Mouse (Mus musculus) liver, embryonic 14.5 days (tissue): ENCODE measurements around the gene Zfp808. TPM values are rescaled to one million over a fixed set of nuclear protein-coding genes. Genes with fewer than 3 reads are reported as not detected.
A peak's percentile ranks its signal among the peaks of the same experiment; 100 is the strongest.
"Not testable (repeated sequence)": the region's sequence is repeated elsewhere in the genome, so short reads cannot be mapped to it uniquely, and the experiment has no call there.

Experiments
- ATAC-seq: fragments of 200-750 bp; cut with Nextera tagmentation; 2 replicates; pipeline ENCODE4 v1.8.0; 2017; ENCODE audit warnings: moderate number of reproducible peaks, mild to moderate bottlenecking, moderate library complexity; ENCODE audit not compliant: insufficient read depth
- DNase-seq, 3 experiments: peaks; one replicate each; pipeline ENCODE4 v3.0.0-alpha.2; 2012 to 2013; ENCODE audit warnings: low read depth in 3 of 3, low spot score in 3 of 3
- H3K27ac ChIP-seq: fragments of 300-500 bp; sonication (generic); 2 replicates; pipeline ENCODE4 v1.5.1; 2014; ENCODE audit warnings: moderate library complexity, mild to moderate bottlenecking, control low read depth, inconsistent platforms
- H3K27me3 ChIP-seq: fragments of 300-500 bp; sonication (generic); 2 replicates; pipeline ENCODE4 v1.6.1; 2014; ENCODE audit warnings: mild to moderate bottlenecking, low read length, moderate library complexity; ENCODE audit not compliant: control insufficient read depth, insufficient read depth
- H3K36me3 ChIP-seq: fragments of 300-500 bp; sonication (generic); replicated peaks from 2 replicates; pipeline ENCODE4 v1.6.1; 2014; ENCODE audit warnings: low read depth; ENCODE audit not compliant: control insufficient read depth, insufficient read depth
- H3K4me1 ChIP-seq, 2 experiments: fragments of 200-500 bp in 1 of 2; fragments of 300-500 bp in 1 of 2; sonication (generic) in 1 of 2; replicated peaks; 2 replicates each; pipeline ENCODE4 v1.6.1; 2012 to 2014; ENCODE audit warnings: antibody characterized with exemption in 1 of 2, inconsistent platforms in 1 of 2, low read length in 1 of 2; ENCODE audit not compliant: control insufficient read depth in 2 of 2, insufficient read depth in 2 of 2
- H3K4me2 ChIP-seq: fragments of 300-500 bp; sonication (generic); 2 replicates; pipeline ENCODE4 v1.6.1; 2014; ENCODE audit warnings: low read depth, mild to moderate bottlenecking, control low read depth, moderate library complexity
- H3K4me3 ChIP-seq, 2 experiments: fragments of 200-500 bp in 1 of 2; fragments of 300-500 bp in 1 of 2; sonication (generic) in 1 of 2; 2 replicates each; pipeline ENCODE4 v1.5.1; 2012 to 2014; ENCODE audit warnings: low read depth in 2 of 2, low read length in 2 of 2, mild to moderate bottlenecking in 2 of 2, control low read depth in 1 of 2, inconsistent platforms in 1 of 2, moderate library complexity in 1 of 2; ENCODE audit not compliant: insufficient read depth in 1 of 2
- H3K9ac ChIP-seq: fragments of 300-500 bp; sonication (generic); replicated peaks from 2 replicates; pipeline ENCODE4 v1.6.1; 2014; ENCODE audit warnings: mild to moderate bottlenecking, control low read depth, moderate library complexity
- H3K9me3 ChIP-seq: fragments of 300-500 bp; sonication (generic); 2 replicates; pipeline ENCODE4 v1.6.1; 2016; ENCODE audit warnings: low read length, mixed read lengths; ENCODE audit not compliant: control insufficient read depth
- CTCF ChIP-seq: IDR thresholded peaks from 2 replicates; pipeline ENCODE4 v1.5.1; 2016; ENCODE audit warnings: antibody characterized with exemption, low read depth, control low read depth
- whole genome bisulfite sequencing: fragments of 180-500 bp; shearing (Covaris S2); extraction: QIAGEN DNeasy Blood & Tissue Kit; methylation state at CpG from one replicate; pipeline ENCODE4 v1.1.7; 2014; ENCODE audit not compliant: insufficient replicate concordance; 5-methylcytosine and 5-hydroxymethylcytosine counted together
- polyA plus RNA-seq, 2 experiments: library from polyadenylated mRNA; depleted of rRNA in 1 of 2; stranded (reverse) in 1 of 2; unstranded in 1 of 2; fragments of >200 nt; fragmentation: Nextera tagmentation in 1 of 2; extraction: Ambion mirVana in 1 of 2; gene quantifications; 2 replicates each; pipeline versions ENCODE4 v1.2.1 to v1.2.3; 2012 to 2014

Zfp808 gene
- 2.1 and 3.9 TPM in 2 replicates for polyA plus RNA-seq (2012; rRNA removed)
- 6.6 and 7.4 TPM in 2 replicates for polyA plus RNA-seq (2014; fragmentation: Nextera tagmentation; extraction: Ambion mirVana)

GRCm38 (mm10) chr13:62129432-62130171 lies at the start of gene Zfp808:
Gene Zfp808 (plus strand): TSS chr13:62129886.
- peak within 1 kb of the TSS; percentile 67 for H3K27ac ChIP-seq
- H3K4me2 ChIP-seq, result peak within 1 kb of the TSS; percentile 63
- not testable (repeated sequence) for H3K9me3 ChIP-seq, H3K27me3 ChIP-seq, H3K4me1 ChIP-seq, H3K36me3 ChIP-seq
- ATAC-seq (peak; percentile 94), DNase-seq (peak; percentile 39 to 50 (median 41))
- H3K9ac ChIP-seq, result peak within 1 kb of the TSS; percentile 85
- WGBS, result 2% methylated on average over 19 of the region's 21 CpGs
- peak within 1 kb of the TSS; percentile 71 to 100 for H3K4me3 ChIP-seq

GRCm38 (mm10) chr13:62098786-62099185 lies 30.9 kb upstream of the Zfp808 start:
- H3K4me3 ChIP-seq, DNase-seq, H3K27ac ChIP-seq, ATAC-seq, H3K27me3 ChIP-seq, H3K36me3 ChIP-seq, H3K9me3 ChIP-seq, H3K4me2 ChIP-seq, H3K4me1 ChIP-seq, H3K9ac ChIP-seq: not testable (repeated sequence)
- 46% methylated on average over 4 of the region's 4 CpGs for WGBS

- not testable (repeated sequence) for H3K9ac ChIP-seq, H3K27me3 ChIP-seq, ATAC-seq, H3K4me1 ChIP-seq, H3K27ac ChIP-seq, H3K36me3 ChIP-seq, DNase-seq, H3K4me3 ChIP-seq, H3K4me2 ChIP-seq, H3K9me3 ChIP-seq
- 66% methylated on average over 4 of the region's 4 CpGs for WGBS
Measured at GRCm38 (mm10) chr13:62099454-62099853, 30.2 kb upstream of the Zfp808 start.

GRCm38 (mm10) chr13:62102368-62102767 lies 27.3 kb upstream of the Zfp808 start:
- H3K36me3 ChIP-seq, H3K4me1 ChIP-seq, H3K4me2 ChIP-seq, H3K9me3 ChIP-seq, ATAC-seq, H3K4me3 ChIP-seq, H3K27me3 ChIP-seq, DNase-seq, H3K9ac ChIP-seq, H3K27ac ChIP-seq: not testable (repeated sequence)
- 49% methylated on average over 1 of the region's 1 CpGs for WGBS

- TF ChIP-seq CTCF, result peak; percentile 12; the same call in 1 of the 2 replicates
- H3K4me2 ChIP-seq, DNase-seq, H3K27ac ChIP-seq, H3K4me1 ChIP-seq, H3K9me3 ChIP-seq, ATAC-seq, H3K36me3 ChIP-seq, H3K9ac ChIP-seq, H3K27me3 ChIP-seq, H3K4me3 ChIP-seq: not testable (repeated sequence)
- 14% methylated on average over 2 of the region's 2 CpGs for WGBS
Measured at GRCm38 (mm10) chr13:62115861-62116260, 13.8 kb upstream of the Zfp808 start.

GRCm38 (mm10) chr13:62121578-62121977 lies 8.1 kb upstream of the Zfp808 start:
- H3K27me3 ChIP-seq, ATAC-seq, H3K4me1 ChIP-seq, DNase-seq, H3K4me2 ChIP-seq, H3K36me3 ChIP-seq, H3K4me3 ChIP-seq, H3K9me3 ChIP-seq, H3K9ac ChIP-seq, H3K27ac ChIP-seq: not testable (repeated sequence)
- WGBS, result 26% methylated on average over 1 of the region's 1 CpGs

- H3K9ac ChIP-seq, H3K27ac ChIP-seq, H3K36me3 ChIP-seq, H3K9me3 ChIP-seq, DNase-seq, H3K4me1 ChIP-seq, ATAC-seq, H3K4me2 ChIP-seq, H3K4me3 ChIP-seq, H3K27me3 ChIP-seq: not testable (repeated sequence)
- WGBS, result 42% methylated on average over 2 of the region's 2 CpGs
Measured at GRCm38 (mm10) chr13:62181835-62182755, 52.4 kb downstream of the Zfp808 start.
